In the genomic region with DNA sequence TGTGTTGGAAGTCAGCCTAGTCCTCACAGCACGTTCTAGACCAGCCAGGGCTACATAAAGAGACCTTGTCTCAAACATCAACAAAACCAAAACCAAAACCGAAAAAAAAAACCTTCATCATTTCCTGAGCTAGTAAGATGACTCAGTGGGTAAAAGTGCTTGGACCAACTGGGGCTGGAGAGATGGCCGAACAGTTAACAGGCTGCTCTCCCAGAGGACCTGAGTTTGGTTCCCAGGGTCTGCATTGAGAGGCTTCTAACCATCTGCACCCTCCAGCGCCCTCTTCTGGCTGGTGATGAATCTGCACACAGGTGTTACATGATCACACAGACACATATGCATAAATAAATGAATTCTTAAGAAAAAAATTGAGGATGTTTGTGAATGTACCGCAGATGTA, we compare ENCODE assay signal across 9 mouse cellular contexts. TPM values are rescaled to one million over a fixed set of nuclear protein-coding genes. Genes with fewer than 3 reads are reported as not detected.
DNase-seq lines count a peak whose midpoint lies in the region; ATAC-seq and TF ChIP-seq lines count a peak whose summit lies in the region.
"Had no signal": no experiment of that assay in that cellular context is flagged by ENCODE, and none has a peak within 500 bp of the region (broad histone marks: within the 10 kb centered on the region; RNA-seq: fewer than 3 reads in every experiment).

No protein-coding gene starts in this region.

- no peak overlapping the region for H3K9ac ChIP-seq in kidney, postnatal 0 days (ENCODE audit: low read depth, low read length)
- H3K9ac ChIP-seq: liver, embryonic 15.5 days had no signal

- H3K4me2 ChIP-seq in kidney, postnatal 0 days (ENCODE audit: low read length): no peak overlapping the region
- H3K4me2 ChIP-seq: liver, embryonic 15.5 days had no signal

- no peak overlapping the region for H3K4me3 ChIP-seq in kidney, postnatal 0 days (replicated peaks; ENCODE audit: low read depth, low read length)
- H3K4me3 ChIP-seq: liver, embryonic 15.5 days had no signal

- ATAC-seq in kidney, postnatal 0 days (replicated peaks; ENCODE audit: low FRiP score, low read depth): no peak

- no peaks in the 10 kb centered on the region for H3K4me1 ChIP-seq in kidney, postnatal 0 days (replicated peaks; ENCODE audit: insufficient read depth, low read length)

- WGBS in kidney, postnatal 0 days: 61% methylated on average over 5 of the region's 5 CpGs

- DNase-seq in kidney, postnatal 0 days (ENCODE audit: low spot score): no peak
- DNase-seq in kidney, adult 8-10 months: no peak
- peak; percentile 36 to 52 for DNase-seq in CD8-positive naive resting alpha-beta T cell, adult 2 months (ENCODE audit: low read depth in 2 of 2, low spot score in 2 of 2)
- DNase-seq in brain, embryonic 14.5 days (ENCODE audit: low read depth): no peak
- peak; percentile 50 to 60 for DNase-seq in natural killer cell, adult 2 months (ENCODE audit: low spot score in 2 of 2)
- no peak for DNase-seq in left cerebral cortex, adult 18-20 months (ENCODE audit: low spot score in 2 of 2)
- DNase-seq in left cerebral cortex, adult 8-10 months (ENCODE audit: low spot score in 2 of 2): no peak
- DNase-seq in urinary bladder, adult 18-20 months (ENCODE audit: low spot score in 2 of 2): no peak

- TF ChIP-seq CTCF in kidney, postnatal 0 days (IDR thresholded peaks at IDR 0.05; ENCODE audit: low read depth): peak; percentile 56
- peak; percentile 33; the same call in 1 of the 2 replicates for TF ChIP-seq CTCF in brain, embryonic 14.5 days (IDR thresholded peaks at IDR 0.05; ENCODE audit: borderline replicate concordance, extremely low read depth, insufficient read depth, insufficient read length)

- H3K36me3 ChIP-seq in kidney, postnatal 0 days (ENCODE audit: insufficient read depth, low read length): no peaks in the 10 kb centered on the region

- no peak overlapping the region for H3K27ac ChIP-seq in kidney, postnatal 0 days
- H3K27ac ChIP-seq: liver, embryonic 15.5 days had no signal

- TF ChIP-seq POLR2A in brain, embryonic 14.5 days (IDR thresholded peaks at IDR 0.05; ENCODE audit: borderline replicate concordance, extremely low read depth, insufficient read depth, insufficient read length, poor library complexity, severe bottlenecking): no peak

- H3K27me3 ChIP-seq in kidney, postnatal 0 days (ENCODE audit: insufficient read depth, low read length): no peaks in the 10 kb centered on the region
- H3K27me3 ChIP-seq: liver, embryonic 15.5 days had no signal

- no peaks in the 10 kb centered on the region for H3K9me3 ChIP-seq in kidney, postnatal 0 days (replicated peaks; ENCODE audit: low read length)
- H3K9me3 ChIP-seq: liver, embryonic 15.5 days had no signal

RNA-seq across cellular contexts. Expression of a gene that starts 6.3 kb away (rescaled TPM):
- 0.54 and 0.75 TPM in 2 replicates for polyA plus RNA-seq in kidney, postnatal 0 days (2015; fragmentation: Nextera tagmentation; extraction: Ambion mirVana)
- polyA plus RNA-seq in brain, embryonic 14.5 days (2012; rRNA removed): 0.97 and 1.1 TPM in 2 replicates
- 1 to 10 TPM; 1.8 to 2.7 TPM for total RNA-seq in left cerebral cortex, adult 18-20 months (2021)
- 1 to 10 TPM; 1.2 to 4.1 (median 1.7) TPM for total RNA-seq in left cerebral cortex, adult 8-10 months (2022)

RNA-seq across cellular contexts. Expression of a gene that starts 15.3 kb away (rescaled TPM):
- polyA plus RNA-seq in kidney, postnatal 0 days (2015; fragmentation: Nextera tagmentation; extraction: Ambion mirVana): 121 and 125 TPM in 2 replicates
- 142 and 148 TPM in 2 replicates for polyA plus RNA-seq in brain, embryonic 14.5 days (2012; rRNA removed)
- total RNA-seq in left cerebral cortex, adult 18-20 months (2021): 100 to 1,000 TPM; 464 to 477 TPM
- total RNA-seq in left cerebral cortex, adult 8-10 months (2022): 100 to 1,000 TPM; 414 to 460 (median 438) TPM

RNA-seq across cellular contexts. Expression of a gene that starts 41.4 kb away (rescaled TPM):
- polyA plus RNA-seq in kidney, postnatal 0 days (2015; fragmentation: Nextera tagmentation; extraction: Ambion mirVana): 21.4 and 23.3 TPM in 2 replicates
- polyA plus RNA-seq in brain, embryonic 14.5 days (2012; rRNA removed): 67.3 and 87.0 TPM in 2 replicates
- total RNA-seq in left cerebral cortex, adult 18-20 months (2021): 10 to 100 TPM; 21.8 to 22.3 TPM
- total RNA-seq in left cerebral cortex, adult 8-10 months (2022): 10 to 100 TPM; 23.4 to 27.7 (median 25.0) TPM

RNA-seq across cellular contexts. Expression of a gene that starts 43.7 kb away (rescaled TPM):
- polyA plus RNA-seq in kidney, postnatal 0 days (2015; fragmentation: Nextera tagmentation; extraction: Ambion mirVana): 1,980 and 2,021 TPM in 2 replicates
- polyA plus RNA-seq in brain, embryonic 14.5 days (2012; rRNA removed): 1,173 and 1,240 TPM in 2 replicates
- total RNA-seq in left cerebral cortex, adult 18-20 months (2021): 100 to 1,000 TPM; 246 to 269 TPM
- total RNA-seq in left cerebral cortex, adult 8-10 months (2022): 100 to 1,000 TPM; 272 to 296 (median 284) TPM

RNA-seq across cellular contexts. Expression of a gene that starts 55.5 kb away (rescaled TPM):
- 40.8 and 41.7 TPM in 2 replicates for polyA plus RNA-seq in kidney, postnatal 0 days (2015; fragmentation: Nextera tagmentation; extraction: Ambion mirVana)
- 4.2 and 5.3 TPM in 2 replicates for polyA plus RNA-seq in brain, embryonic 14.5 days (2012; rRNA removed)
- 1 to 10 TPM; 7.3 to 7.9 TPM for total RNA-seq in left cerebral cortex, adult 18-20 months (2021)
- total RNA-seq in left cerebral cortex, adult 8-10 months (2022): 1 to 10 TPM; 5.6 to 8.1 (median 7.0) TPM

Comparison
In these comparisons a context has a peak if more than half of its experiments do, and no peak if none do; other contexts are left out.
1. DNase-seq: peak in CD8-positive naive resting alpha-beta T cell, adult 2 months (2 of 2) and natural killer cell, adult 2 months (2 of 2); none in kidney, postnatal 0 days (single experiment), kidney, adult 8-10 months (0 of 2), brain, embryonic 14.5 days (single experiment), left cerebral cortex, adult 18-20 months (0 of 2), left cerebral cortex, adult 8-10 months (0 of 2) and urinary bladder, adult 18-20 months (0 of 2).